Comparison of ENCODE assay signal across 13 mouse cellular contexts in the genomic region with DNA sequence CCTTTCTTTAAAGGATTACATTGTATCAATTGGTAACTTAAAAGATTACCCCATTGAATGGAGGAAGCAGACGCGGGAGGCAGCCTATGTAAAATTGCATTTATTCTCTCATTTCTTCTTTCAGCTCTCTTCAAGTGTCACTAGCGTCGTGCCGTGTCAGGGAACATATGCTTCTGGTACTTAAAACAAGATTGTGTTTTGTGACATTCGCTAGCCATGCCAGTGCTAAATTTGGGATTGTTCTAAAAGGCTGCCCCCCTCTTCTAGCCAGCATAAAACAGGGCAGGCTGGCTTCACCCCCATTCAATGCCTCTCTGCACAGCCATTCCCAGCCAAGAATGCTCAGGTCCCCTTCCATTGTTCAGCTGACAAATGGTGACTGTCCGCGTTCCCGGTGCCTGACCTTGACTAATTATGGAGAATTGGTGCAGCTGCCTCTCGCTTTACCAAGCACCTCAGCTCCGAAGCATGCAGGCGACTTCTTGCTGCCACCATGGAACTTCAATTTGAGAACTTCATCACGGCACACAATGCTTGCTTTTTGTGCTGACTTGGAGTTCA.
DNase-seq lines count a peak whose midpoint lies in the region; ATAC-seq and TF ChIP-seq lines count a peak whose summit lies in the region.
"Had no signal": no experiment of that assay in that cellular context is flagged by ENCODE, and none has a peak within 500 bp of the region (broad histone marks: within the 10 kb centered on the region; RNA-seq: fewer than 3 reads in every experiment).

No protein-coding gene starts in this region.

- WGBS in embryonic facial prominence, embryonic 14.5 days = 53% methylated on average over 13 of the region's 13 CpGs
- 12% methylated on average over 13 of the region's 13 CpGs for WGBS in hindbrain, embryonic 16.5 days

- ATAC-seq in embryonic facial prominence, embryonic 14.5 days (ENCODE audit: low read depth) = peak; percentile 60; the same call in 1 of the 2 replicates
- peak; percentile 85 for ATAC-seq in hindbrain, embryonic 16.5 days
- ATAC-seq in megakaryocyte, adult 5-6 weeks (ENCODE audit: poor library complexity, severe bottlenecking) = no peak

- intact Hi-C loops in left cerebral cortex, adult 2 months (cut with DNase I) = no loop called here

- no peaks in the 10 kb centered on the region; the same call in 1 of the 2 replicates for H3K27me3 ChIP-seq in embryonic facial prominence, embryonic 14.5 days (replicated peaks; ENCODE audit: control insufficient read depth, insufficient read depth, low read length)
- no peaks in the 10 kb centered on the region for H3K27me3 ChIP-seq in hindbrain, embryonic 16.5 days (replicated peaks; ENCODE audit: control insufficient read depth, insufficient read depth, low read length)
- H3K27me3 ChIP-seq: embryonic facial prominence, embryonic 15.5 days had no signal

- no peaks in the 10 kb centered on the region for H3K36me3 ChIP-seq in embryonic facial prominence, embryonic 14.5 days (ENCODE audit: control insufficient read depth, insufficient read depth, low read length)
- H3K36me3 ChIP-seq in hindbrain, embryonic 16.5 days (ENCODE audit: control insufficient read depth, insufficient read depth, low read length) = no peaks in the 10 kb centered on the region
- H3K36me3 ChIP-seq: embryonic facial prominence, embryonic 15.5 days; limb, embryonic 12.5 days had no signal

- DNase-seq in left cerebral cortex, adult 2 months (ENCODE audit: extremely low spot score in 1 of 2, low spot score in 2 of 2) = no peak
- DNase-seq in left cerebral cortex, adult 9 months (ENCODE audit: low spot score in 2 of 2) = no peak
- DNase-seq in embryonic facial prominence, embryonic 14.5 days (ENCODE audit: low spot score) = peak; percentile 52
- DNase-seq in retina, embryonic 14.5 days (ENCODE audit: low spot score) = peak; percentile 80
- no peak for DNase-seq in kidney, postnatal 25 days
- no peak for DNase-seq in spleen, postnatal 10 days (ENCODE audit: low spot score in 2 of 2)
- DNase-seq: adrenal gland, postnatal 14 days; right cerebral cortex, postnatal 25 days had no signal

- no peaks in the 10 kb centered on the region for H3K9me3 ChIP-seq in embryonic facial prominence, embryonic 14.5 days (ENCODE audit: control insufficient read depth, low read length)
- no peaks in the 10 kb centered on the region for H3K9me3 ChIP-seq in hindbrain, embryonic 16.5 days (ENCODE audit: control insufficient read depth, low read length)
- H3K9me3 ChIP-seq: embryonic facial prominence, embryonic 15.5 days; limb, embryonic 12.5 days had no signal

- no peaks in the 10 kb centered on the region for H3K4me1 ChIP-seq in embryonic facial prominence, embryonic 14.5 days (ENCODE audit: control insufficient read depth, insufficient read depth, low read length)
- H3K4me1 ChIP-seq in hindbrain, embryonic 16.5 days (ENCODE audit: control insufficient read depth, insufficient read depth, low read depth, low read length) = peaks cover 7% of the 10 kb centered on the region; the same call in 1 of the 2 replicates
- H3K4me1 ChIP-seq: embryonic facial prominence, embryonic 15.5 days; limb, embryonic 12.5 days had no signal

- H3K27ac ChIP-seq in left cerebral cortex, adult 2 months = no peak overlapping the region
- H3K27ac ChIP-seq in embryonic facial prominence, embryonic 14.5 days (replicated peaks; ENCODE audit: low read depth, low read length) = no peak overlapping the region
- H3K27ac ChIP-seq in hindbrain, embryonic 16.5 days (ENCODE audit: low read depth, low read length) = no peak overlapping the region
- H3K27ac ChIP-seq: embryonic facial prominence, embryonic 15.5 days; limb, embryonic 12.5 days; macrophage had no signal

- no peak overlapping the region for H3K9ac ChIP-seq in embryonic facial prominence, embryonic 14.5 days (ENCODE audit: low read depth, low read length)
- no peak overlapping the region for H3K9ac ChIP-seq in hindbrain, embryonic 16.5 days (ENCODE audit: low read depth, low read length)
- H3K9ac ChIP-seq: embryonic facial prominence, embryonic 15.5 days; limb, embryonic 12.5 days had no signal

- H3K4me2 ChIP-seq in embryonic facial prominence, embryonic 14.5 days (ENCODE audit: low read depth, low read length) = 0 out of 2 replicates have a peak overlapping the region, but pooled peaks have one; percentile 7
- H3K4me2 ChIP-seq in hindbrain, embryonic 16.5 days (ENCODE audit: low read length) = peak overlapping the region; percentile 46
- H3K4me2 ChIP-seq: embryonic facial prominence, embryonic 15.5 days; limb, embryonic 12.5 days had no signal

- TF ChIP-seq CTCF in left cerebral cortex, adult 2 months (IDR thresholded peaks at IDR 0.05) = no peak

- 0 out of 2 replicates have a peak overlapping the region, but pooled peaks have one; percentile 7 for H3K4me3 ChIP-seq in left cerebral cortex, adult 2 months
- no peak overlapping the region for H3K4me3 ChIP-seq in embryonic facial prominence, embryonic 14.5 days (ENCODE audit: low read depth, low read length)
- H3K4me3 ChIP-seq in hindbrain, embryonic 16.5 days (ENCODE audit: low read length) = peak overlapping the region; percentile 19
- H3K4me3 ChIP-seq: embryonic facial prominence, embryonic 15.5 days; limb, embryonic 12.5 days had no signal

Comparison
In these comparisons a context has a peak if more than half of its experiments do, and no peak if none do; other contexts are left out.
1. DNase-seq: peak in embryonic facial prominence, embryonic 14.5 days (single experiment) and retina, embryonic 14.5 days (single experiment); none in left cerebral cortex, adult 2 months (0 of 2), left cerebral cortex, adult 9 months (0 of 2), kidney, postnatal 25 days (0 of 2) and spleen, postnatal 10 days (0 of 2).